Mouse (Mus musculus) heart, postnatal 0 days (tissue): ENCODE results near the gene Phf21a. TPM values are rescaled to one million over a fixed set of nuclear protein-coding genes. Genes with fewer than 3 reads are reported as not detected.

Source experiments
- ATAC-seq: fragments of 200-750 bp; cut with Nextera tagmentation; 2 replicates; pipeline ENCODE4 v1.8.0; 2017; ENCODE audit warnings: low read depth, moderate number of reproducible peaks, moderate library complexity; ENCODE audit not compliant: insufficient read depth
- DNase-seq: peaks from one replicate; pipeline ENCODE4 v3.0.0-alpha.2; 2016; ENCODE audit warnings: low spot score
- H3K27ac ChIP-seq: fragments of 300-500 bp; sonication (generic); 2 replicates; pipeline ENCODE4 v1.5.1; 2014; ENCODE audit warnings: low read depth, mild to moderate bottlenecking
- H3K27me3 ChIP-seq: fragments of 300-500 bp; sonication (generic); 2 replicates; pipeline ENCODE4 v1.6.1; 2014; ENCODE audit warnings: low read length, mixed read lengths; ENCODE audit not compliant: control insufficient read depth, insufficient read depth
- H3K36me3 ChIP-seq: fragments of 300-500 bp; sonication (generic); replicated peaks from 2 replicates; pipeline ENCODE4 v1.6.1; 2014; ENCODE audit warnings: low read length, mixed read lengths; ENCODE audit not compliant: control insufficient read depth, insufficient read depth
- H3K4me1 ChIP-seq: fragments of 300-500 bp; sonication (generic); 2 replicates; pipeline ENCODE4 v1.6.1; 2014; ENCODE audit warnings: antibody characterized with exemption; ENCODE audit not compliant: control insufficient read depth, insufficient read depth
- H3K4me2 ChIP-seq: fragments of 300-500 bp; sonication (generic); 2 replicates; pipeline ENCODE4 v1.6.1; 2014; ENCODE audit warnings: low read depth, mild to moderate bottlenecking, low read length, moderate library complexity
- H3K4me3 ChIP-seq: fragments of 300-500 bp; sonication (generic); 2 replicates; pipeline ENCODE4 v1.5.1; 2014; ENCODE audit warnings: low read depth, low read length
- H3K9ac ChIP-seq: fragments of 300-500 bp; sonication (generic); replicated peaks from 2 replicates; pipeline ENCODE4 v1.6.1; 2014; ENCODE audit warnings: low read depth, low read length, mixed read lengths
- H3K9me3 ChIP-seq: fragments of 300-500 bp; sonication (generic); replicated peaks from 2 replicates; pipeline ENCODE4 v1.6.1; 2016; ENCODE audit warnings: low read length; ENCODE audit not compliant: control insufficient read depth
- CTCF ChIP-seq: IDR thresholded peaks from 2 replicates; pipeline ENCODE4 v1.5.1; 2016; ENCODE audit warnings: antibody characterized with exemption, control low read depth, low read depth
- EP300 ChIP-seq: IDR thresholded peaks from 2 replicates; pipeline ENCODE4 v1.6.1; 2016; ENCODE audit warnings: antibody characterized with exemption, low read depth
- WGBS: fragments of 180-500 bp; shearing (Covaris S2); extraction: QIAGEN DNeasy Blood & Tissue Kit; methylation state at CpG from one replicate; pipeline ENCODE4 v1.1.7; 2014; 5-methylcytosine and 5-hydroxymethylcytosine counted together
- polyA plus RNA-seq: library from polyadenylated mRNA; unstranded; fragments of >200 nt; fragmentation: Nextera tagmentation; extraction: Ambion mirVana; gene quantifications from 2 replicates; pipeline ENCODE4 v1.2.1, GENCODE M21; 2015
- total RNA-seq: library from RNA; depleted of rRNA; stranded (reverse); fragments of >200 nt; gene quantifications from 2 replicates; pipeline ENCODE4 v1.2.3, GENCODE M21; 2014; ENCODE audit warnings: low replicate concordance

The Phf21a gene
- total and polyA plus RNA-seq, 2 experiments from 2014 or later = 9.9 to 41.0 TPM

DNA sequence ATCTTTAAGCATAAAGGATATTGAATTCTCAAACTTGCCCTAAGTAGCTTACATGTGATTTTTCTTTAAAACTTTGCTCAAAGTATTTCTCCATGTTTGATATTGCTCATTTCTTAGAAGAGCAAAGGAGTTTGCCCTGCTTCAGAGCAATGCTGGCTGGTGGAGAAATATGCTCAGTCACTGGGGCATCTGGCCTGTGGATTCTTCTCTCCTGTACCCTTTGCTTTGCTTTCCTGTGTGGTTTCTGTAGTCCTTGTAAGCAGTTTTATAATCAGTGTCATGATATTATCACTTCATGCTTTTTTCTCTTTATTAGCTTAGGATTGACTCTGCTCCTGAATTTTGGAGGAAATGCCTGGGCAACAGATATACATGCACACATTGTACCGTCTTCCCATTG is 117.5 kb downstream of the Phf21a start:
- DNase-seq (no peak), ATAC-seq (no peak)
- no peak overlapping the region for H3K4me3 ChIP-seq
- peaks cover 5% of the 10 kb centered on the region; the same call in 1 of the 2 replicates for H3K36me3 ChIP-seq
- TF ChIP-seq CTCF (no peak), EP300 (no peak)
- H3K4me1 ChIP-seq = no peaks in the 10 kb centered on the region
- 85% methylated on average over 1 of the region's 1 CpGs for WGBS
- no peak overlapping the region for H3K9ac ChIP-seq
- no peaks in the 10 kb centered on the region for H3K9me3 ChIP-seq
- H3K27me3 ChIP-seq = no peaks in the 10 kb centered on the region
- H3K4me2 ChIP-seq = no peak overlapping the region
- no peak overlapping the region for H3K27ac ChIP-seq

DNA sequence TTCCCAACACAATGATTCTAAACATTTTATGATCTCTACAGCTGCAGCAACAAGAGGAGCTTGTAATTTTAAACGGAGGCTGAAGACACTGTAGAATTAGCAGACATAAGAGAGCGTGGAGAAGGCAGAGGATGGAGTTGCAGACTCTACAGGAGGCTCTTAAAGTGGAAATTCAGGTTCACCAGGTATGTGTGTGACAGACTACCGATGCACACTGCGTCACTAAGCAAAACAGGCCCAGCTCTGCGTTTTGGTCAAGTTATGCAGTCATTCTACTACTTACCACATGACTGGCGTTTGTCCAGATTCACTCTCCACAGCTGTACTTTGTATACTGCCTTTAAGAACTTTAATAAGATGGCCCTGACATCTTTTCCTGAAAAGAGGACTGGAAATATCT is 128.5 kb downstream of the Phf21a start:
- Histone ChIP-seq H3K4me2 (no peak overlapping the region), H3K4me3 (no peak overlapping the region), H3K9me3 (no peaks in the 10 kb centered on the region), H3K27ac (no peak overlapping the region), H3K27me3 (no peaks in the 10 kb centered on the region), H3K9ac (no peak overlapping the region), H3K36me3 (peaks cover 42% of the 10 kb centered on the region), H3K4me1 (no peaks in the 10 kb centered on the region)
- no peak for DNase-seq
- TF ChIP-seq CTCF = no peak
- TF ChIP-seq EP300 = no peak
- 82% methylated on average over 6 of the region's 6 CpGs for WGBS
- ATAC-seq = no peak

DNA sequence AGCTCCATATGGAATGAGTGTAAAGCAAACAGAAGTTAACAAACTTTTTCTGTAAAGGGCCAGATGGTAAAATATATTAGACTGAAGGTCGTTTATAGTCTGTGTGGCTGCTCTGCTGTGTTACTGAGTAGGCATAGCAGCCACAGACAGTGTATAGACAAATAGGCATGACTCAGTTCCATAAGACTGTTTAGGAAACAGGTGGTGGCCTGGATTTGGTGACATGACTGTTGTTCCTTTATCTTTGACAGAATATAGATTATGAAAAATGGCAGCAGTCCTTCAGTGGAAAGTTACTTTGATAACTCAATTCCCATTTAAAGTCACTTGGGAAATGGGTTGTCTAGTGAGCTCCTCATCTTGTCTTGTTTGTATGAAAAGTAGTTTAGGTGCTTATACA is 132.7 kb downstream of the Phf21a start:
- H3K4me1 ChIP-seq = no peaks in the 10 kb centered on the region
- H3K36me3 ChIP-seq = peaks cover 49% of the 10 kb centered on the region
- DNase-seq = no peak
- 70% methylated on average over 1 of the region's 1 CpGs for WGBS
- no peak overlapping the region for H3K9ac ChIP-seq
- H3K9me3 ChIP-seq = no peaks in the 10 kb centered on the region
- H3K4me3 ChIP-seq = no peak overlapping the region
- H3K27me3 ChIP-seq = no peaks in the 10 kb centered on the region
- H3K4me2 ChIP-seq = no peak overlapping the region
- TF ChIP-seq CTCF (no peak), EP300 (no peak)
- no peak overlapping the region for H3K27ac ChIP-seq
- ATAC-seq = no peak

DNA sequence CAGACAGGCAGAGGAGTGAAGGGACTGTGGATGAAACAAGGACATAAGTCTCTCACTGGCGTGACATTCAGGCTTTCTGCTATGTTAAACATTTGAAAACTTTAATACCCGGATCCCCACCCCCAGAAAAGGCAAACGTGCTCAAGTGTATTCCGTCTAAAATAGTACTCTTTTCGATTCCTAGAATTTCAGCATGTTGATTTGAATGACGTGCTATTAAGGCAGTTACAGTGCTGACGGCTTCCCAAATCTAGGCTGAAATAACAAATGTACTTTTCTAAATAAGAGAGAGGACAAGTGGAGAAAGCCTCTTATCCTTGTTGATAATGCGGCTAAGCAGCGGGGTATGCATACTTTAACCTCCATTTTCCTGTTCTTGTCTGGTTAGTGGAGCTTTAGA is 137.1 kb downstream of the Phf21a start:
- Histone ChIP-seq H3K27me3 (no peaks in the 10 kb centered on the region), H3K4me2 (no peak overlapping the region), H3K9ac (no peak overlapping the region), H3K4me1 (no peaks in the 10 kb centered on the region), H3K27ac (no peak overlapping the region), H3K9me3 (0 out of 2 replicates have a peak, but pooled peaks cover 4% of the 10 kb centered on the region), H3K4me3 (no peak overlapping the region), H3K36me3 (peaks cover 58% of the 10 kb centered on the region; the same call in 1 of the 2 replicates)
- TF ChIP-seq EP300 (no peak), CTCF (no peak)
- 56% methylated on average over 9 of the region's 9 CpGs for WGBS
- ATAC-seq (no peak), DNase-seq (no peak)

DNA sequence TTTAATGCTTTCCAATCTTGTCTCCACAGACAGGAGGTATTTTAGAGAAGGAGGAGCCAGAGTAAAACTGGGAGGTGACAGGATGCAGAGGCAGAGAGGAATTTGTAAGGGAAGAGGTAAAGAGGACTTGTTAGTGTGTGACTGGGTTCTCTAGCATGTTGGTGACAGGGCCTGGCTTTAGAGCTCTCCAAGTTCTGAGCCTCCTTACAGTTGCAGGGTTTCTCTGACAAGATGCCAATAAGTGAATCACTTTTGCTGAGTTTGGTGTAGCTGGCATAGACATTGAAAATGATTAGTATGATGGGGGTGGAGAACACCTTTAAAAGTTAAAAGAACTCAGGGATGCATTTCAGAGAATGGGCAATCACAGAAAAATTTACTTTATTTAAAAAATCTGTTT is 138.8 kb downstream of the Phf21a start:
- H3K9ac ChIP-seq = no peak overlapping the region
- no peak overlapping the region for H3K4me2 ChIP-seq
- no peak overlapping the region for H3K27ac ChIP-seq
- no peak overlapping the region for H3K4me3 ChIP-seq
- no peak for DNase-seq
- no peak for ATAC-seq
- H3K27me3 ChIP-seq = no peaks in the 10 kb centered on the region
- peaks cover 60% of the 10 kb centered on the region for H3K36me3 ChIP-seq
- H3K9me3 ChIP-seq = 0 out of 2 replicates have a peak, but pooled peaks cover 4% of the 10 kb centered on the region
- no peak for TF ChIP-seq CTCF
- no peak for TF ChIP-seq EP300
- no peaks in the 10 kb centered on the region for H3K4me1 ChIP-seq

DNA sequence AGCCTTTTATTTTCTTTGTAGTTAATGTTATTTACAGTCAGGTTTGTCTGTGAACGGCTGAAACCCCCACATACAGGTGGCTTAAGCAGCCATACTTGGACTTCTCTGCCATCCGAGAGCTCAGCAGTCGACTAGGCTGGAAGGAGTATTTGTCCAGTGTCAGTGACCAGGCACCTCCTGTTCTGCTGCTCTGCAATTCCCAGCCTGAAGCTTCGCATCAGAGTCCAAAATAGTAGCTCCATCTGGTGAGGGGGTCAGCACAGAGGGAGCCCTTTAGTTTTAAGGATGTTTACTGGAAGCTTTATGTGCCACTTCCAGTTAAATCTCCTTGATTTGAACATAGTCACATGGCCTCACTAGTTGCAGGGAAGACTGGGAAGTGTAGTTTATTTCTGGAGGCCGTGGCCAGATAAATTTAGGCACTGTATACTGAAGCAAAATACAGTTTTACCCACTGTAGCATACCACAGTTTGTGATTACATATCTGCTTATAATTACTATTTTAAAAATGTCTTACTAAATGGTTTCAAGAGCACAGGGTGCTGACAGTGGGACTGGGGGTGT is 141.9 kb downstream of the Phf21a start:
- Histone ChIP-seq H3K36me3 (peaks cover 50% of the 10 kb centered on the region), H3K4me1 (no peaks in the 10 kb centered on the region), H3K9ac (no peak overlapping the region), H3K27ac (no peak overlapping the region), H3K4me2 (no peak overlapping the region), H3K4me3 (no peak overlapping the region), H3K27me3 (no peaks in the 10 kb centered on the region), H3K9me3 (0 out of 2 replicates have a peak, but pooled peaks cover 4% of the 10 kb centered on the region)
- ATAC-seq (no peak), DNase-seq (no peak)
- 84% methylated on average over 5 of the region's 5 CpGs for WGBS
- TF ChIP-seq CTCF (no peak), EP300 (no peak)
